Mouse (Mus musculus) retina, postnatal 1 day (tissue): Measurements from ENCODE around the gene Tmem104.

Experiments
- DNase-seq: peaks from one replicate; pipeline ENCODE4 v3.0.0-alpha.2; 2012

Gene Tmem104

GRCm38 (mm10) chr11:115202756-115203155 is 15.5 kb downstream of the Tmem104 start:
- DNase-seq = no peak

- no peak for DNase-seq
Measured at GRCm38 (mm10) chr11:115208126-115208525, 20.8 kb downstream of the Tmem104 start.

- peak; percentile 7 for DNase-seq
Measured at GRCm38 (mm10) chr11:115208776-115209732, 21.8 kb downstream of the Tmem104 start.

DNA sequence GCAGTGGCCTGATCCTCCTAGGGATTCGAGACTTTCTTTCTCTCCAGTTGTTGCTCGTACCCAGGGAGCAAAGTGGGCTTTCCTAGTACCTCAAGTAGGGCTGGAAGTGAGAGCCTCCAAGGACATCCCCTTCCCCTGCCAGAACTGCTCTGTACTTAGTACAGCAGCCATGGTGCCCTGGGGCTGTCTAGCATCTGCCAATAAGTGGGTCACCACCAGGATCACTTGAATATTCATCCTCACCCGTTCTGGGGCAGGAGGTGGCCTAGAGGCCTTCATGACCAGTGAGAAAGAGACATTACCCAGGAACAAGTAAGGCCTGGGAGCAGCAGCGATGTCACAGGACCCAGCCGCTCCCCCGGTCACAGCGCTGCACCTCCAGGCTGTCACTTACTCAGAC is 22.7 kb downstream of the Tmem104 start:
- peak; percentile 80 for DNase-seq

- DNase-seq = peak; percentile 74
Measured at GRCm38 (mm10) chr11:115212116-115212515, 24.8 kb downstream of the Tmem104 start.

GRCm38 (mm10) chr11:115215123-115215522 is 27.8 kb downstream of the Tmem104 start:
- DNase-seq = no peak

GRCm38 (mm10) chr11:115217439-115218410 is 30.4 kb downstream of the Tmem104 start:
- DNase-seq = peak; percentile 43

- no peak for DNase-seq
Measured at GRCm38 (mm10) chr11:115219263-115219662, 32.0 kb downstream of the Tmem104 start.

DNA sequence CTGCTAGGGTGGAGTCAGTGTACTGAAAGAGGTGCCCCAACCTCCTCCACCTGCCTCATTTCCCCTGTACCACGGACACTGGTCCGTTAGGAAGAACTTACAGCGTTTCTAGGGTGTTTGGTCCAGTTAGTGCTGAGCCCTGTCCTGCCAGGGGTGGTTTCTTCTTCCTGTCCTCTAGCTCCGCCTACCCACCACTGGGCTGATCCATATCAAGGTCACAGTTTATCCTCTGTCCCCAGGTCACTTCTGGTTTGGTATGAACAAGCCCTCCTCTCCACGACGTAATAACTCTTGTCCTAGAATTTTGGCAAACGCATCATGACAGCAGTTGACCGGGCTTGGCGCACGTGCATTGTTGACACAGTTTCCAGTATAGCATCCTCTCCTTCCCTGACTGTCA is 32.4 kb downstream of the Tmem104 start:
- no peak for DNase-seq

GRCm38 (mm10) chr11:115222077-115222476 is 34.8 kb downstream of the Tmem104 start:
- DNase-seq = peak; percentile 76

GRCm38 (mm10) chr11:115222570-115222969 is 35.3 kb downstream of the Tmem104 start:
- DNase-seq = no peak

DNA sequence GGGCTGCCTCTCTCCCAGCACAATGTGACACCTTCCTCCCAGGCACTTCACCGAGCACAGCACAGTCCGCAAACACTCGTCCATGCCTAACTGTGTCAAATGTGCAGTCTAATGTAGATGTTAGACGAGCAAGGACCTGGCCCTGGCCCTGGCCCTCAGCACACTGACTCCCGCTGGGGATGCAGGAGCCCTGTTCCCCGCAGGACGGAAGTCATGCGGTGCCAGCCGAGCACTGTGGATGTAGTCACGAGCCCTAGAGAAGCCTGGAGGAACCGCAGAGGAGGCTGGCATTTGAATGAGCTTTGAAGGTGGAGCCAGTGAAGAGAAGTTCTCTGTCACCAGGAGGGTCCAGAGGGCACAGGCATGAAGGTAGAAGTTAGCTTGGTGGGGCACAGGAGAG is 36.2 kb downstream of the Tmem104 start:
- no peak for DNase-seq

DNA sequence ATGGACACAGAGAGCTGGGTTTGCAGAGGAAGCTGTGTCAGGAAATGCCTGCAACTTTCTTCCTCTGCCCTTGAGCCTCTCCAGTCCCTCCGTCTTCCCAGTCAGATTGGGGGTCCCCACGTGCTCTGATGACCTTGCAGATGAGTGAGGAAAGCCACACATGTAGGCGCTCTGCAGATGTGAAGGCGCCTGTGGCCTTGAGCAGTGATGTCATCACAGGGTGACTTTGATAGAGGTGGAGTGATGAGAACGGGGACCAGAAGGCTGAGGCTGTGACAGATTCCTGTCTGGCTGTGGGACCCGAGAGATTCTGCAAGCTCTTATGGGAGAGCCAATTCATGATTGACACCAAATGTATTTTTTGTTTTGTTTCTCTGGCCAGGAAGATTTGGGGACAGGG is 36.6 kb downstream of the Tmem104 start:
- DNase-seq = no peak

DNA sequence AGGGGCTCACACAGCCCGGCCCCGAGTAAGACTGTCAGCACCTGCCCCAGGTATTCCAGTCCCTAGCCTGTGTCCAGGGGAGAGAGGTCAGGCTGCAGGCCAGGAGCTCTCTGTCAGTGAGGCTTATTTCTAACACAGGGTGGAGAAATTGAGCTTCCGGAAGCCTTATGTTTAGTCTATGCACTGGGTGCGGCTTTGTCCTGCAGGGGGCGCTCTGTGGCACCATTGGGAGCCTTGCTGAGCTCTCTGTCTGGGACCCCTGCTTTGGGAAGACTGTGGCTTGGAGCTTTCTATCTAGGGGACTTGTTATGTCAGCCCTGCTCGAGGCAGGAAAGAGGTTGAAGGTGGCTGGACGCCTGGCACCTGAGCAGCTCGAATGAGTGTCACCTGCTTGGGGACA is 37.6 kb downstream of the Tmem104 start:
- peak; percentile 78 for DNase-seq

DNA sequence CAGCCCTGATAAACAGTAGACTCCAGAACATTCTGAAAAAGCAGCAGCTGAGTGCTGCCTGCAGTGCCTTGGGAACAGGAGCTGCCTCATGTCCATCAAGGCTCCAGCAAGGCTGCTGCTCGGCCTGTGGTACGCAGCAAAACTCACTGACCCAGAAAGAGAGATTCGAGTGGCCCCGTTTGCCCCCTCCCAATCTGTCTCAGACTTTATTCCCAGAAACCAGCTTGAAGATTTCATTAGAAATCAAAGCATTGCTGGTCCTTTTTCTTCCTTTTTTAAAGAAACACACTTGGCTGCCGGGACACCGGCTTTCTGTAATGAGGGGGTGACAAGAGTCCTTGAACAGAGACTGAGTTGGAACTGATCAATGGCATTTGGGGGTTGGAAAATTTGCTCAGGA is 38.0 kb downstream of the Tmem104 start:
- no peak for DNase-seq

- peak; percentile 49 for DNase-seq
Measured at GRCm38 (mm10) chr11:115226811-115227491, 39.7 kb downstream of the Tmem104 start.

DNA sequence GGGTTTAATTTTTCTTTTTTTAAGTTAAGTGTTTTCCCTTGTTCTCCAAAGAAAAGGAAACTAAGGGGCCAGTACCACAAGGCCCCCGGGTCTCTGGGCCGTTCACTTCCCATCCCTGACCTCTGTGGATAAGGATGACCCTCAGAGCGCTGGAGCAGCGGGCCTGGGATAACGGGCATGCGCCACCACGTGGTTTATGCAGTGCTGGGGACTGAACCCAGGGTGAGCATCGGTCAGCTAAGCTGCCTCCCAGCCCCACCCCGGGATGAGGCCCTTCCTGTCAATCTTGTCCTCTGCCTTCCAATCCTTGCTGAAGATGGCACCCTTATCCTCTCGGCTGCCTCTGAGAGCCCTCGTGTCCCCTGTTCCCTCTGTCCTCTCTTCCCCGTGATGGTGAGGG is 40.4 kb downstream of the Tmem104 start:
- DNase-seq = no peak

DNA sequence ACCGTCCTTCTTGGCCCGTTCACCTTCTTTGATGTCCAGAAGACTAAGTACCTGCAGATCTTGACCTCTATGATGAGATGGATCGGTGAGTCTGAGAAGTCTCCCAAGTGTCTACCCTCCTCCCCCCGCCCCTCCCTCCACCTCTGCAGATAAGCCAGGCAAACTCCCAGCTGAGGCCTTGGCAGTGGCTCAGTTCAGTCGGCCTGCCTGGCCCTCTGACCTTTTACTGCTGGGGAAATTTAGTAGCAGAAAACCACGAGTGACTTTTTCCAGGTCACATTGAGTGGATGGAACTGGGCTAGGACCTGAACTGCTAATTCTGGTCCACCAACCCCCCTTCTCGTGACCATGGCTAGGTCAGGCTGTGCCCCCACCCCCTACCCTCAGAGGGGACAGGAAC is 41.1 kb downstream of the Tmem104 start:
- DNase-seq = no peak

DNA sequence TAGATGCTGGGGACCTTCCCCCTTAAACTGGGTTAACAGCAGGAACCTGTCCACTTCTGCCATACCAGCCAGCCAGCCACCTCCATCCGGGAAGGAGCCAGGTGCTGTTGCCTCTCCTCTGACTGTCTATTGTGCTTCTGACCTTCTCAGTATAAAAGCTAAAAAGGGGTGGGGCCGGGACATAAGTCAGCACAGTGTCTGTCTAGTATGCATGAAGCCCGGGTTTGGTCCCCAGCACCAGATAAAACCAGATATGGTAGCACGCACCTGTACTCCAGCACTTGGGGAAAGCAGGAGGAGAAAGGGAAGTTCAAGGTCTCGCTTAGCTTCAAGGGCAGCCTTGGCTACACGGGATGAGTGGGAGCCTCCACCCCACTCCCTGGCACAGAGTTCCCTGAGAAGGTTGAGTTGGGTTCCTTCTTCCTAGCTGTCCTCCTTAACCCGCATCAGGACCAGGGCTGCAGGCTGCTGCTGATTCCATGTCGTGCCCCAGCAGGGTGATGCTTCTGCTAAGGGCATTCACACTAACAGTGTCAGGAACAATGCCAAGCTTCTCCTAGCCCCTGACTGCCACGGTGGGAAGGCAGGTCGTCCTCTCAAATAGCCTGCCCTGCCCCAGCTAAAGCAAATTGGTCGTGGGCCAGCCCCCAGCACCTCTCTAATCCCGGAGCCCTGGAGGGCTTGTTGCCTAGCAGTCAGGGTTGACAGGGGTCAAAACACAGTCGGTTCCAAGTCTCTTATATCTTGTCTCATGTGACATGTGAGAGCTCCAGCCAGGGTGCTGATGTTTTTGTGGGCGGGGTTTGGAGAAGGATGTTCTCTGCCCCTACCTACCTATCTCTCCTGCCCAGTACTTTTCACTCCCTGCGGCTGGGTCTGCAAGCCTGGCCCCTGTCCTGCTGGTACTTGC is 42.0 kb downstream of the Tmem104 start:
- peak; percentile 50 for DNase-seq

DNA sequence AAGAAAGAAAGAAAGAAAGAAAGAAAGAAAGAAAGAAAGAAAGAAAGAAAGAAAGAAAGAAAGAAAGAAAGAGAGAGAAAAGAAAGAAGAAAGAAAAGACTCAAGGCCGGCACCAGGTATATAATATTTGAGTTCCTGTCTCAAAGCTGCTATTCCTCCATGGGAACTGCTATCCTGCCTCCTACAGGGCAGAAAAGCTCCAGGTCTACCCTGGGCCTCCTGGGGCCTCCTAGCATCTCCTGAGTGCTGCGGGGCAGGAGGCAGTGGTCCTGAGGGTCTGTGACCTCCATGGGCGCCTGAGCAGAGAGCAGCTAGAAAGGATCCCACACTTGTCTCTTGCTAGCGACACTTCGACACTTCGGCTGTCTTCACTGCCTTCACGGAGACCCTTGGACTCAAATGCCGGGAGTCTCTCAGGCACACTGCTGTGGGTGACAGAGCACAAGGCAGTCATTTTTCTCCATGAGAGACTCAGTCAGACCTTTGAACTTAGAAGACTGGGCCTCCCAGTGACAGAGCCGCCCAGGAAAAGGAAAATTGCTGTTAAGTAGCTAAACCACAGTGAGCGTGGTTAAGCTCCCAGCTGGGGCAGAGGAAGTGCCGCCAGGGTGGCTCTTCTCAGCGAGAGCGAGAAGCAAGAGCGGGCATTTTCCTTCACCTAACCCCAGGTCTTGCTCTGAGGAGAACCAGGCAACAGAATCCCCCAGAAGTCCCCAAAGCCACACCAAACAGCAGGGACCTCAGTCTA is 44.1 kb downstream of the Tmem104 start:
- DNase-seq = no peak

DNA sequence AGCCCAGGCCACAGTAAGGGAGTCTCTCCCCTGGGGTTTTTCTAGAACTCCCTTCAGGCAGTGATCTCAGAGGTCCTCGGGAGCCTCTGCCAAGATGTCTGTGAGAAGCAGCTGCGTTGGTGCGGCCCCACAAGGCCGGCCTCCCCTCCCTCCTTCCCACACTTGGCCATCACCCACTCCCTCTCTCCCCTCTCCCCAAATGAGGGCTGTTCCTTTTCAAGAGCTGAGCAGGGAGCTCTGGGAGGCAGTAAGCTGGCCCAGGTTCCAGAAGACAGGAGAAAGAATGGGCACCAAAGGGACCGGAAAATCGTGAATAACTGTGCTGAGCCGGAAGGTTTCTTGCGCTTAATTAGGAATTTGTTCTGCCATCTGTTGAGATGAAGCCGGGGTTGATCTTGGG is 44.6 kb downstream of the Tmem104 start:
- DNase-seq = peak; percentile 52
